Mouse (Mus musculus): ENCODE results near the gene Ptprj.

Ptprj gene

DNA sequence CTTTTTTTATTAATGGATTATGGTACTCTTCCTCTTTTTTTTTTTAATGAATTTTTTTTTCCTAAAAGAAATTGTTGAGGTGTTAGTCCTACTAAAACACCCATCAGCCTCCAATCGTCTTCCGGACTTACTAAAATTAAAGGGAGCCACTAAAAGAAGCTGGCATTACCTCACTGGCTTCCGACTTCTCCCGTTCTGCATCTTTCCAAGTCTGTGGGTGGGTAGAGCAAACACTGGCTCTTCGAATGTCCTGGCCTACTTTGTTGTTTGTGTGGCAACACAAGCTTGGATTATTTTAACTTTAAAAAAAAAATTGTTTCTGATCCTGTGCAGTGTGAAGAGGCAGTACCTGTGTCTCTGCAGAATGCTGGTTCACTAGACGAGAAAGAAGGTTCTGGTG, 62.2 kb downstream of the Ptprj start:
- DNase-seq: no peak

- no peak for DNase-seq
These were observed 65.5 kb downstream of the Ptprj start for GRCm38 (mm10) chr2:90514969-90515368.

DNA sequence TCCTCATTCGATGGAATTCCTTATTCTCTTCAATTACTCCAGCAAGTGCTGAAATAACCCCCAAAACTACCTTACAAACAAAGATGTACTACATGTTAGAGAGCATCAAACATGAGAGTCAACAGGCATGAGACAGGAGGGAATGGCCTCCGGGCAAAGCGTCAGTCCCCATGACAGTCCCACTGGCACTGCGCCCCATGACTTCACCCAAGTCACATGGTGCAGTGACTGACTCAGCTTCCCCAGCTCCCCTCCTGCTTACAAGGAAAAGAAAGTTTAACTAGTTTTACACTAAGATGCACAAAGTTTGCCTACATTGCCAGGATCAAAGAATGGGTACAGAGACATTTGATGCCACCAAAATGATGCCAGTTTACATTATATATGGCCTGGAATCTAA, 71.2 kb downstream of the Ptprj start:
- no peak for DNase-seq

DNA sequence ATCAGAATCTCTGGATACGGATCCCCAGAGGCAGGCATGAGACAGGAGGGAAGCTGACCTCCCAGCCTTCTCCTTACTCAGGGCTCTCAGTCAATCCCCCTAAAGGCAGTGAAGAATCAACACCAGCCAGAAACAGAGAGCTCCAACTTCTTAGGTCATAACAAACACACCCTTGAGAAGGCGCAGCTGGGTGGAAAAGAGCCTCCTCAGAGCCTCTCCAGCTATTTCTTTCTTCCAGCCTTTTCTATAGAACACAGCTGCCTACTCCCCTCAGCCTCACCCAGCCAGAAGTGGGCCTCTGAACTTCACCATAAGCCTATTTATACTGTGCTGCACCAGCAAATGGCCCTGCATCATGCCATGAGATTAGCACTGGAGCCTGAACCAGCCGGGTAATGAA, 74.3 kb downstream of the Ptprj start:
- no peak for DNase-seq

DNA sequence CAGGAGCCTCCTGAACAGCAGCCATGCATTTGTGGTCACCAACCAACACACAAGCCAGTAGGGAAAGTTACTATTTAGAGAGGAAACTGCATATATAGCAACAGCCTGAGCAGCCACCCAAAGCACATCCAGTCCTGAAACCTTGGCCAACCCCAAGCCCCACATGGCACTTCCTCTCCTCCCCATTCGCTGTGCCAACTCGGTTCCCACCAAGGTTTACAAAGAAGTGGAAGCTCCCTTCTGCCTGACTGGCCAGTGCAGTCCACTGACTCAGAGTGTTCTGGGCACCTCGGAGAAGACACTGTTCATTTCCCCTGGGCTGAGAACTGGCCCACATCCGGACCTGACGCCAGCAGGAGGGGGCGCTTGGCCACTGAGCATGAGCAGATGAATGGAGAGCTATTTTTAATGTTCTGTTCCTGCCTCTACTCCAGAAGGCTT, 75.7 kb downstream of the Ptprj start:
- peak; percentile 44 for DNase-seq

DNA sequence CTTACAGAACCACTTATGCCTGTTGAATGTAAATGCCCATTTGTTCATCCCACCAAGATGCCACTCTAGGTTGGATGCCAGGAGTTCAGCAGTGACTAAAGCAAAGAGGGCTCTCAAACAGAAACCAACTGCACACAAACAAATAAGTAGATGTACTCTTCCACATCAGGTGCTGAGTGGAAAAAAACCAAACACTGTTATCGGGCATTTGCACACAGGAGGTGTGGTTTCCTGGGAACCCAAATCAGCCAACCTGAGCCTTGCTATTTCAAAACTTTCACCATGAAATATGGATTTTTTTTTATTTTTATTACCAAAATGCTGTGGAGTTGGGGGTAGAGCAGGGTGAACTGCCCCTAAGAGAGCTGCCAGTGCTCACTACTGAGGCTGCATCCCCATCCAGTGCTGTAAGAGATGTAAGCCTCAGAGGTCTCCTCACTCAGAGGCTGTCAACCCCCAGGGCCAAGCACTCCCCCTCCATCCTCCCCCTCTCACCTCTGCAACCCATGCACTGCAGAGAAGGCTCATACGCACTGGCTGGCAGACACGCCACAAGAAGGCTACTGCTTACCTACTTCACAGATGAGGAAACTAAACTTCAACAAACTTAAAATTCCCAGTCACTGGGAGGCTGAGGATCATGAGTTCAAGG, 77.1 kb downstream of the Ptprj start:
- no peak for DNase-seq

DNA sequence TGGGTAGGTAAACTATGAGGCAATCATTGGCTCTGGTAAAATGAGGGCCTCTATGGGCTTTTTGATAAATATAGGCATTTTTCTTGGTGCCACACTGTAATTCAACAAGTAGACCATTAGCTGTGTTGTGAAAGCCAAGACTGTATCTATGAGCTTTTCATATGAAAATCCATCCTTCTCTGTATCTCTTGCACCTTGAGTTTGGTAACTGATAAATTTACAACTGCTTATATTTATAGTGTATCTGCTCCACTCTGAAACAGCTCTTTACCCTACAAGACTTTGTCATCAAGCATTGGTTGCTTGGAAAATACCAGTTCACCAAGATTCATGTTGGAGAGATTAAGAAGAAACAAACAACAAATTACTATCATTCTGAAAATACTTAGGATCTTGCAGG, 77.7 kb downstream of the Ptprj start:
- DNase-seq: no peak

DNA sequence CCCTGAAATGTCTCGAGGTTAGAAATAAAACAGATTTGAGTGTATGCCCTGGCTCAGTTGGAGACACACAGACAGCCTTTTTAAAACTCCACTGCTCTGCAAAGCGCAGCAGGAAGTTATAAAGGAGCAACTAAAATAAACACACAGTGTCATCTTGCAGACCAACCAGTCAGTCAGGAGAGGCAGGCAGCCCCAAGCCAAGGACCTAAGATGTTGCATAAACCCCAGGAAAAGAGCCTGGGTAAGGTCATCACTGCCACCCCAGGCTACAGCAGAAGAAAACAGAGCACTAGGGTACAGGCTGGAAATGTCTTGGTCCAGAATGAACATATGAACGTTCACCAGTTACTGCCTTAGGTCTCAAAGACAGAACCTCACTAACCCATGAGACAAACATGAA, 78.7 kb downstream of the Ptprj start:
- DNase-seq: no peak

DNA sequence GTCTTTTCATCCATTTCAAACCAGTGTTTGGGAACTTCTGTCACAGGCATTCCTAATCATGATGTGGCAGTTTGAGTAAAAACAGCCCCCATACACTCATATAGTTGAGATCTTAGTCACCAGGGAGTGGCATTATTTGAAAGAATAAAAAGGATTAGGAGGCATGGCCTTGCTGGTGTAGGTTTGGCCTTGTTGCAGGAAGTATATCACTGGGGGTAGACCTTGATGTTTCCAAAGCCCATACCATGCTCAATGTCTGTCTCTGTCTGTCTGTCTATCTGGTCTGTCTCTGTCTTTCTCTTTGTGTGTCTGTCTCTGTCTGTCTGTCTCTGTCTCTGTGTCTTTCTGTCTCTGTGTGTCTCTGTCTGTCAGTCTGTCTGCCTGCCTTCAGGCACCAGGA, 79.6 kb downstream of the Ptprj start:
- no peak for DNase-seq

GRCm38 (mm10) chr2:90499002-90499401, 81.4 kb downstream of the Ptprj start:
- DNase-seq: peak; percentile 37

DNA sequence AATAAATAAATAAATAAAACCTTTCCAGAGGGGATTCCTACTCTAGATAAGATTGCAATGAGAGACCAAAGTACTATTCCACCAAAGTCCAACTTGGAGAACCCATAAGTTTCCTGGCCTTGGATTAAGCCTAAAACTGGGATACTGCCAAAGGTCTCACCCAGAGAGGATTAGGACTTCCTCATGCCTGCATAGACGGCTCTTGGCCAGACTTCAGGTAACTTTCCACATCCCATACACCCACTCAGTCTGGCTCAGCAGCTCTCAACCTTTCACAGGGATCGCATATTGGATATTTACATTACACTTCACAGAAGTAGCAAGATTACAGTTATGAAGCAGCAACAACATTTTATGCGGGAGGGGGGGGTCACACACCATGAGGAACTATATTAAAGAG, 82.9 kb downstream of the Ptprj start:
- DNase-seq: no peak

GRCm38 (mm10) chr2:90496680-90497074, 83.8 kb downstream of the Ptprj start:
- no peak for DNase-seq

GRCm38 (mm10) chr2:90496012-90496679, 84.3 kb downstream of the Ptprj start:
- DNase-seq: no peak

GRCm38 (mm10) chr2:90490279-90491046, 90.0 kb downstream of the Ptprj start:
- no peak for DNase-seq

DNA sequence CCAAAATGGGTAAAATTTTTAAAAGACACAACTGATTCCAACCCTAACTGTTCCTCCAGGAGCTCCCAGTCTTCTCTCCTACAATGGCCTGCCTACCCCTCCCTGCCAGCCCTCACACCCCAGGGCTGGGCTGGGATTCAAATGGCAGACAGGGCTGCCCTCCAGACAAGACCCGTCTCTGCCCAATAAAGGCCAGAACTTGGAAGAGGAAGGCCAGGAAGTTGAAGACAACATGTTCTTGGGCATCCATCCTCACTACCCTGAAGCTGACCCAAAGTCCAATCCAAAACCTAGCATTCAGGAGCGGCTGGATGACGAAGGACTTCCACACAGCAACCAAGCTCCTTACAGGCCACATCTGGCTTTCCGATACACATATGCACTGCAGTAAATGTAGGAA, 90.6 kb downstream of the Ptprj start:
- DNase-seq: no peak

GRCm38 (mm10) chr2:90488690-90489590, 91.5 kb downstream of the Ptprj start:
- DNase-seq: no peak

- no peak for DNase-seq
These were observed 92.8 kb downstream of the Ptprj start for GRCm38 (mm10) chr2:90487471-90488238.

- no peak for DNase-seq
These were observed 94.2 kb downstream of the Ptprj start for GRCm38 (mm10) chr2:90486226-90486755.

- no peak for DNase-seq
These were observed 98.9 kb downstream of the Ptprj start for GRCm38 (mm10) chr2:90481505-90481904.

- DNase-seq: no peak
These were observed 99.6 kb downstream of the Ptprj start for GRCm38 (mm10) chr2:90480747-90481308.

DNA sequence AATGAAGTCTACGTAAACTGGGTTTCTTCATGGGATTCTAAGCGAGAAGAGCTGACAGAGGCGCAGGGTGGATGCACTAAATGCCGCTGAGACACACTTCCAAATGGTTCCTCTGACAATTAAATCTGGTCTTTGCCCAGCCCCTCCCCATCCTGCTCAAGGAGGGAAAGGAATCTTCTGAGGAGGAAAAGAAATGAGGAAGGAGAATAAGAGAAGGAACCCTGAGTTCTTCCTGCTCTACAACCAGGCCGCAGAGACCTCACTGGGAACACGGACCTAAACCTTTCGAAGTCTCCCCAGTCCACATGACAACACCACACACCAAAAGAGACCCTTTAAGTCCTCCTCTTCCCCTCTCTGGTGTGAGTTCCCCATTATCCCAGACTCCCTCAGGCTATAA, 101.9 kb downstream of the Ptprj start:
- no peak for DNase-seq

- no peak for DNase-seq
These were observed 102.8 kb downstream of the Ptprj start for GRCm38 (mm10) chr2:90477617-90478016.
